Mouse (Mus musculus) kidney, postnatal 14 days (tissue): ENCODE data around the gene Dlx5.

ENCODE experiments used
- DNase-seq: peaks from one replicate; pipeline ENCODE4 v3.0.0; 2022; ENCODE audit warnings: mixed read lengths

Gene Dlx5

GRCm38 (mm10) chr6:6875676-6876075 is 6.2 kb downstream of the Dlx5 start:
- no peak for DNase-seq

DNA sequence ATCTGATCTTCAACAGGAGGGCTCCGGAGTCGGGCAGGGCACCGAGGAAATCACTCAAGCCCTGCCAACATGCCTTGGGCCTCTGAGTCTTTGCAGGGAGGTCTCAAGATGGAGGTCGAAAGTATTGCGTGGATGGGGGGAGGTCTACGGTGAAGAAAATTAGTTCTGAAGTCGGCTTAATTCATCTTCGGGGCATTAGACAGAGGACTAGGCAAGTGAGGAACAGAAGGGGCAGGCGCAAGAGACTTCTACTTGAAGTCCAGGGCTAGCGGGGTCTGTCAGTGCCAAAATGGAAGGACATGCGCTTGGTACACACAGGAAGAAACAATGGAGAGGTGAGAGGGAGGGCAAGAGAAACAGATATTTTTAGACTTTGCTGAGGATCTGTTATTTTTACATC is 6.7 kb downstream of the Dlx5 start:
- no peak for DNase-seq

- DNase-seq: no peak
Observed at GRCm38 (mm10) chr6:6874073-6874771, 7.7 kb downstream of the Dlx5 start.

DNA sequence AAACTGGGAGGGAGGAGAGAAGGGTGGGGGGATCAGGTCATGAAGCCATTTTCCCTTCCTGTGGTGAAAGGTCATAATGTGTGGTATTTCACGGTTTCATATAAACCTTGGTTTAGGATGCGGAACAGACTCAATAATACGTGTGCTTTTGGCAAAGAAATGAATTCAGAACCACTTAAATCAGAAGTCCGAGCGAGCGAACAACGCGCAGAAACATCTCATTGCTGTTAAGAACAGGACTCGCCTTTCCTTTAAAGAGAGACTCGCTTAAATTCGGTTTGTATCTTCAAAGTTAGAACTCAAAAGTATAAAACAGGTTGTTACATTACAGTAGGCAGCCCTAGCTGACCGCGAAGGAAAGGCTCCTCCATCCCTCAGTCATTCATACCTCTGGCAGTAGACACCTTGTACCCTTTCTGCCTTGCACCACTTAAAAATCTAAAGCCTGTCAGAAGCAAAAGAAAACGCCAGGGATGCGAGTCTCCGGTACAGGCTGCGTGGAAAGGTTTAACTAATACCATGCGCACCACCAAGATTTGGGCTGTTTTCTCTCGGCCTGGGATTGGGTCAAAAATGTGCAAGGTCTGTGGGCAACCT is 8.3 kb downstream of the Dlx5 start:
- DNase-seq: no peak

- DNase-seq: no peak
Observed at GRCm38 (mm10) chr6:6872873-6873272, 9.0 kb downstream of the Dlx5 start.

- no peak for DNase-seq
Observed at GRCm38 (mm10) chr6:6871692-6872091, 10.2 kb downstream of the Dlx5 start.

- no peak for DNase-seq
Observed at GRCm38 (mm10) chr6:6870876-6871420, 10.9 kb downstream of the Dlx5 start.

- no peak for DNase-seq
Observed at GRCm38 (mm10) chr6:6869961-6870800, 11.7 kb downstream of the Dlx5 start.

DNA sequence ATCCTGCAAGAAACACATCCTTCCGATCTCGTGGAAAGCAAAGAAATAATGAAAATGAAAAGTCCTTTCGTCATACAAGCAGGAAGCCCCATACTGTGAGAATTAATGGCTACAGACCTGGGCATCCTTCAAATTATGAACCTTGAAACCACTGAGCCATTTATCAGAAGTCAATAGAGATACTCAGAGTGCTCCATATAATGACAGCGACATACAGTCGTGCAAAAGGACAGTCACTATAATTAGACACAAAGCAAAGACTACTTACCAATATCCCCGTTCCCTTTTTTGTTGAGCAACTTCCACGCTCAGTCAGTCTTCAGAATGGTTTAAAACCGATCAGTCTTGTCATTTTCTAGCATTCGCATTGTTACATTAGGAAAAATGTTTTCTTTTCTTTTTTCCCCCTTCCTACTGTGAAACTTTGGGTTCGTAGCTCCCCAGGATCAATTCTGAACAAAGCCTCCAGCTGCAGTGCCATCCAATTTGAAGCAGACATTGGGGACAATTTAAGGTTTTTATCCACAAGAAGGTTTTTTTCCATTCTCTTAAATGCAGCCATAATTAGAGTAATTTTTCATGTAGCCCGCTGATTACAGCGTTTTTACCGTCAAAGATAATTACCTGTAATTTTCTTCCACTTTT is 12.7 kb downstream of the Dlx5 start:
- no peak for DNase-seq

GRCm38 (mm10) chr6:6867031-6867430 is 14.9 kb downstream of the Dlx5 start:
- DNase-seq: no peak

DNA sequence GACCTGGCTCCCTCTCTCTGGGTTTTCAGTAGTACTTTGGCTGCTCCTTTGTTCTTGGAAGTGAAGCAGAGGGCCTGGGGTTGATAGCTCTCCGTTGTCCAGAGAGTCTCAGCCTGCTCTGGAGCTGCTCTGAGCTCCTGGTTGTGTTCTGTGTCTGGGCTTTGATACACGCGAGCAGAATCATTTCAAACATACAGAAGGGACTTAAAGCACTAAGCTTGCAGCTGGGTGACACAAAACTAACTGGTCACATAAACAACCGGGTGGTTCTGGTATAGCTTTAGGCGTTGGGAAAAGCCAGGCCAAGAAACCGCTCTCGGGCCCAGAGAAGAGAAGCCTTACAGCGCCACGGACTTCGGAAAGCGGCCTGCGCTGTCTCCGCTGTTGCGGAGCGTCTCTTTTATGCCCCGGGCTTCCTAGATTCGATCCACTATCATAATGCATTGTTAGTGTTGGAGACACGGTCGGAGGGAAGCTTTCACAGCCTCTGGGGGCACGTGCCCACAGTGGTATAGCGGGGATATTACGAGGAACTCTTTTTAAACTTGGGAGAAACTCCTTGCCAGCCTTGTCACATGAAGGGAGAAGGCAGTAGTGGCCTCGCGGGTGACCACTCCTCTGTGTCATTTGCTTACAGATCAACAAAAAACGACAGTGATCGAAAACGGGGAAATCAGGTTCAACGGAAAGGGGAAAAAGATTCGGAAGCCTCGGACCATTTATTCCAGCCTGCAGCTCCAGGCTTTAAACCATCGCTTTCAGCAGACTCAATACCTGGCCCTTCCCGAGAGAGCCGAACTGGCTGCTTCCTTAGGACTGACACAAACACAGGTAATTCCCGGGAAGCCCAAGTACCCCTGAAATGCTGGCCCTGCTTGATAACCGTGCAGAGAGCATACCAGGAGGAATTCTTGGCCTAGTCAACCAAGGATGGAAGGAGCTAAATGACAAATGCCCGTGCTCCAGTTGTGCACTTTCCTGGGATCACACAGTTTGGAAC is 17.1 kb downstream of the Dlx5 start:
- no peak for DNase-seq

- DNase-seq: no peak
Observed at GRCm38 (mm10) chr6:6863955-6864354, 17.9 kb downstream of the Dlx5 start.

DNA sequence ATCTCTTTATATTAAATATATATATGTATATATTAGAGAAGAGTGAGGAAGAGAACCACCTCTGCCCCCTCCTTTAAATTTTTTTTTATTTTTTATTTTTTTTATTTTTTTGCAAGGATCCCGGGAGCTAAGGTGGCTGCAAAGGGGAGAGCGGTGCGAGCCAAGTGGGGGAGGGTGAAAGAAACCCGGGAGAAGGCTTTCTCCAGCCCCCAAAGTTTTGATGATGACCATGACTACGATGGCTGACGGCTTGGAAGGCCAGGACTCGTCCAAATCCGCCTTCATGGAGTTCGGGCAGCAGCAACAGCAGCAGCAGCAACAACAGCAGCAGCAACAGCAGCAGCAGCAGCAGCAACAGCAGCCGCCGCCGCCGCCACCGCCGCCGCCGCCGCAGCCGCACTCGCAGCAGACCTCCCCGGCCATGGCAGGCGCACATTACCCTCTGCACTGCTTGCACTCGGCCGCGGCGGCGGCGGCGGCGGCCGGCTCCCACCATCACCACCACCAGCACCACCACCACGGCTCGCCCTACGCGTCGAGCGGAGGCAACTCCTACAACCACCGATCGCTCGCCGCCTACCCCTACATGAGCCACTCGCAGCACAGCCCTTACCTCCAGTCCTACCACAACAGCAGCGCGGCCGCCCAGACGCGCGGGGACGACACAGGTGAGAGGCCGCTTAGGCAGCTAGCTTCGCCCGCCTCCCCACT is 18.6 kb downstream of the Dlx5 start, which contains the start of gene Dlx6:
Gene Dlx6 (plus strand): TSS at position 175 of the 711 bp plus-strand sequence.
- DNase-seq: peak; percentile 35

- peak; percentile 47 for DNase-seq
Observed at GRCm38 (mm10) chr6:6862611-6863010, 19.3 kb downstream of the Dlx5 start.

GRCm38 (mm10) chr6:6861798-6862428 is 20.0 kb downstream of the Dlx5 start:
- DNase-seq: no peak

GRCm38 (mm10) chr6:6861086-6861797 is 20.6 kb downstream of the Dlx5 start:
- DNase-seq: no peak

DNA sequence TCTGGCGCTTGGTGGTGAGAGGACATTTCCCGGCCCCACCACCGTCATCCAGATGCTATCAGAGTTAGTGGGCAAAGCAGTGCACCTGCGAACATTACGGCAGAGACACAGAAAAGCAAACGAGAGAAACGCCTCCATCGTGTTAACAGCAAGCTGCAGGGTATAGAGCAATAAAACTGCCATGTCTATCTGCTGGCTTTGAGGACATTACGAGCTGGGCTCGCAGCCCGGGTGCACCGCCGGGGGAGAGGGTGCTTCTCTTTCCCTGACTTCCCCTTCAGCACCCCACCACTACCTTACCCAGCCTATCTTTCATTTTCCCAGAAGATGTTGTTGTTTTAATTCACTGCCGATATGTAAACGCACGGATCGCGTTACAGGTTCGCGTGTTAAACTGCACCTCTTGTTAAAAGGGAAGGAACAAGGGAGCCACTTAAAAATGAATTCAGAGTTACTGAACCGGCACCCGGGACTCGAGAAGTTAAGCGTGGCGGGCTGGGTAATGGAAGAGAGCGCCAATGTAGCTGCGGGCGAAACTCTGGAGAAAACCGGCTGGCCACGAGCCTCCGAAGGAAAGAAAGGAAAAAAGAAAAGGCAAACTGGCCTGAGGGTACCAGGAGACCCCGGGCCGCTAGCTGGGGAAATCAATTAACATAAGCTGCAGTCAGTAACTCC is 21.3 kb downstream of the Dlx5 start:
- DNase-seq: no peak

GRCm38 (mm10) chr6:6859950-6860410 is 21.9 kb downstream of the Dlx5 start:
- no peak for DNase-seq
